Mouse (Mus musculus): Measurements from ENCODE around the gene Lmod2. TPM values are rescaled to one million over a fixed set of nuclear protein-coding genes. Genes with fewer than 3 reads are reported as not detected.

The Lmod2 gene
- total RNA-seq (2021) = 100 to 1,000 TPM; 861 to 872 TPM
- long read RNA-seq, experiment 1, transcript Lmod2-201 (3 exons, 1,976 nt) = major isoform, 106 of 134 reads
- long read RNA-seq, experiment 1, partial matches to known transcripts = 26 of 134 reads
- long read RNA-seq, experiment 1, other reads (novel, unspliced or antisense) = 2 of 134 reads
- long read RNA-seq, experiment 2, transcript Lmod2-201 (3 exons, 1,976 nt) = major isoform, 52 of 75 reads
- long read RNA-seq, experiment 2, partial matches to known transcripts = 23 of 75 reads
- long read RNA-seq, experiment 2, other reads (novel, unspliced or antisense) = 0 of 75 reads

- peak; percentile 86 to 88 for DNase-seq
These were observed at the start of gene Lmod2 for GRCm38 (mm10) chr6:24597500-24597899. Lmod2 (plus strand) TSS chr6:24597762.

DNA sequence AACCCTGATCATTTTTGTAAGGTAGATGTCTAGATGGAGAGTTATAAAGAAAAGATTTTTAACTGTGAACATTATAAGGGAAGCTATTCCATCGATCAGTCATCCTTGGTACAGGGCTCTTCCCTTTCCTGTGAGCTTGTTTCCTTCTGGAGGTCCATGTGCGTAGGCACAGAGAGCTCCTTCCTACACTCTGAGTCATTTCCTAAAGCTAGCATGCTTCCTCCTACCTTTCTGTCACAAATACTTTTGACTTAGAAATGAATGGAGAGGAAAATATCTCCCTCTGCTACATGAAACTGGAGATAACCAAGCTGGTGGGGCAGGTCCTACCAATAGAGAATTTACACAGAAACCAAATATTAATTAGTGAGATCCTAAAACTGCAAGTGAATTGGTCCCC lies 47.8 kb upstream of the Lmod2 start:
- DNase-seq = no peak

- no peak for DNase-seq
These were observed 45.5 kb upstream of the Lmod2 start for GRCm38 (mm10) chr6:24552046-24552445.

- peak; percentile 58 to 66 for DNase-seq
These were observed 43.0 kb upstream of the Lmod2 start for GRCm38 (mm10) chr6:24554427-24555086.

- DNase-seq = no peak
These were observed 42.1 kb upstream of the Lmod2 start for GRCm38 (mm10) chr6:24555488-24555887.

DNA sequence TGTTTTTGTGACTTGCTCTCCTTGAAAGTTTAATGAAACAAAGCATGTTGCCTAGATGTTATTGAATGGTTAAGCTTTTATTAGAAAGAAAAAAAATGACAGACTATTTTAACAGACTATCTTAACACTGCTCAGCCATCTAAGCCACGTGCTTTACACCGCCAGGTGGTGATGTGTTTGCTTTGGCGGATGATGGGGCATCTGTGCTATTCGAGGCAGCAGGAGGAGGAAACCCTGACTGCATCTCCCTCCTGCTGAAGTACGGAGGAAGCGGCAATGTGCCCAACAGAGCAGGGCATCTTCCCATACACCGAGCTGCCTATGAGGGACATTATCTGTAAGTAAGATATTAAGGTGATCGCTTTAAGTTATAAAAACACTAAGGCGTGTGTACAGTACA lies 33.5 kb upstream of the Lmod2 start:
- peak in 1 of 2 experiments; percentile 35 for DNase-seq

- no peak for DNase-seq
These were observed 32.7 kb upstream of the Lmod2 start for GRCm38 (mm10) chr6:24564886-24565285.

DNA sequence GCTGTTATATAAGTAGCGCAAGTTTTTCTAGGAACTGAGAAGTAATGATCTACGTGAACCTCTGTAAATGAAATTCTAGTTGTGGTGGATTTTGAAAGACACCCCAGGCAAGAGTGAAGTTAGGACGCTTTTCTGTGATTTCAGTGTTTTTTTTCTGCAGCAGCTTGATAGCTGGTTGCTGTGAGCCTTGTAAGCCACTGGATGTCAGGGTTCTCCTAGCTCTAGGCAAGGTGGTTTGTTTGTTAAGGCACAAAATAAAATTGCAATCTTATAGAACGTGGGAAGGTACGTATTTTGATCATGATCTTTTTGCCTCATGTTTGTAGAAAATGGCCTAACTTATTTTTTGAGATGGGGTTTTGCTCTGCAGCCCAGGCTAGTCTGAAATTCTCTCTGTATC lies 28.6 kb upstream of the Lmod2 start:
- no peak for DNase-seq

GRCm38 (mm10) chr6:24569711-24570110 lies 27.9 kb upstream of the Lmod2 start:
- peak in 1 of 2 experiments; percentile 28 for DNase-seq

DNA sequence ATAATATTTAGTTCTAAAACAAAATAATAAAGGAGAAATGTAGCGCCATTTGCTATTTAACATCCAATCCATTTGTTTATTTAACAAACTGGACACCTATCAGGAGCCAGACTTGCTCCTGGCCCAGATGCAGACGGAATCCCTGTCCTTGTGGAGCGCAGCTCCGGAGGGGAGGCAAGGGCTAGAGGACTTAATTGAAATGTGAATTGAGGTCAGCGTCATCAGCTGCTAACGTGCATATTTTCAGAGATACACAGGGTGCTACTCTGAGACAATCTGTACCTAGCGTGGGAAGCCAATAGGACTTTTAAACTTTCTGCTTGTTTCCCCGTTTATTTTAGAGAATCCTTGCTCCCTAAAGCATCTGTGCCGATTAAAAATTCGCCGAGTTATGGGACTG lies 27.3 kb upstream of the Lmod2 start:
- peak; percentile 57 to 60 for DNase-seq

GRCm38 (mm10) chr6:24571126-24571525 lies 26.4 kb upstream of the Lmod2 start:
- peak; percentile 65 to 76 for DNase-seq

DNA sequence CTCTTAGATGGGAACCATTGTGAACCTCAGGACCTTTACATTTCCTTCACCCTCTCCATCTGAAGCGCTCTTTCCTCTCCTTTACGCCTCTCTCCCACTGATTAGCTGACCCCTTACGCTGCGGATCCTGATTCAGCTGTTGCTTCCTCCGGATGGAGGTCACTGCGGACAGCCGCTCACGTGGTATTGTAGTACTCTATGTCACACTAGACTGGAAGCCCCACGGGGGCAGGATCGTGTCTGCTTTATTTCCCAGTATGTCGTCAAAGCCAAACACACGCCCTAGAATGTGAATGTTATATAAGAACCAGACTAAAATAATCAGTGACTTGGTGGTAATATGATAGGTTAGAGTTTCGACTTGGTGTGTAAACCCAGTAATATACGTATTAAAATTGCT lies 25.1 kb upstream of the Lmod2 start:
- DNase-seq = peak in 1 of 2 experiments; percentile 35

GRCm38 (mm10) chr6:24573319-24573718 lies 24.2 kb upstream of the Lmod2 start:
- DNase-seq = peak; percentile 50 to 82

GRCm38 (mm10) chr6:24583456-24583855 lies 14.1 kb upstream of the Lmod2 start:
- DNase-seq = peak; percentile 62 to 85

GRCm38 (mm10) chr6:24585431-24586310 lies 11.9 kb upstream of the Lmod2 start:
- peak; percentile 23 to 66 for DNase-seq

DNA sequence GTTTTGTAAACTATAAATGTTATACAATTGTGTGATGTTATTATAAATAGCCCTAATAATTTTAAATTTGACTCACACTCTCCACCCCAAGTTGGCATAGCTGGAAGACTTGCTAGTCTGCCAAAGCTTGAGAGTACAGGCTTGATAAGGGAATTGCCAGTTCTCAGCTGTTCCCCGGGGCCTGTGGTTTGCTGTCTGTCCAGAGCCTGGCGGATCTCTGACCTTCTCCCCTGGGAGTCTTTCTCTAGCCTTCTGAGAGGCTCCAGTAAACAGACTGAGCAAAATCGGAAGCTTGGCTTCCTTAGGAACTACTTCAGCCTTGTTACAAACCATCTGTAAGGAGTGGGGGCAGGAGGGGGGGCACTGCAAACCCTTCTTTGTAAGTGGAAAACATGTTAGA lies 10.7 kb upstream of the Lmod2 start:
- peak; percentile 87 to 94 for DNase-seq

DNA sequence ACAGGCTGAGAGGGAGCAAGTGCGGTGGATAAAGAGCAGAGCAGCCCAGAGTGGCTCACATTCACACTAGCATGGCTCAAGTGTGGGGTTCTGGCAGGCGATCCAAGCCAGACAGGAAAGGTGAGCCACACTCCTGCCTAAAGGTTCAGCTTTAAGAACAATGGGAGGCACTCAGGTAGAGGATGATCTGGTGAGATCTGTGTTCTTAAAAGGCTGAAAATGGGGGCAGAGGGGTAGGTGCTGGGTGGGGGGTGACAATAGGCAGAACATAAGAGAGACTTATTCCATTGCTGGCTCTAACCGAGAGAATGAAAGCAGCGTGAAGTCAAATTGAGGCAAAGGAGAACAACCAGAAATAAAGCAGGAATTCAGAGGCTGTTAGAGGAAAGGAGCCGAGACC lies 7.3 kb upstream of the Lmod2 start:
- no peak for DNase-seq

DNA sequence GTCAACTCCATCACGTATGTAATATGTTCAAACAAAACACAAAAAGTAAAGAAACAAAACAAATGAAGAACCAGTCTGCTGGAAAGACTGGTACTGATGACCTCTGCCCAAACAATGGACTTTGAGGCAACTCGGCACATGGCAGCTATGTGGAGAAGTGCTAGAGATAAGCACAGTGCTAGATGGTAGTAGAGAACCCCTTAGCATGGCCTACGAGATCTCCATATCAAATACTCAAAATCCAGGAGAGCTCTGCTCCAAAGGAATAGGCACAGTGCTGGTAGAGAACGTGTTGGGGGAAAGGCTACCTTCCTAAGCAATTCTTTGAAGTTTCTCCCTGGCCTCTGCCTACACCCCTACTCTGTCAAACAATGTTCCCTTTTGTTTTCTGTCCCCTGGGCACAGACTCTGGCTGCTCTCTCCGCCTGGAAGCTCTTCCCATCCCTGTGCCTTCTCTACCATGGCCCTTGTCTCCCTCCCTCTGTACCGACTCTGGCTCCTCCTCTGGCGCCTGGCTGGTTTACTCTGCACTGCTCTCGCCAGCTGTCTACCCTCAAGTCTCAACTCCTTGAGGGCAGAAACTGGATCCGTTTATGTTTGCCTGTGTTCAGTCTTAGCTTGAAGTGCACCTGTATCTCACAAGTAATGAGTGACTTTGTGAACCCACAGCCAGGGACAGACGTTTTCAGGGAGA lies 5.9 kb upstream of the Lmod2 start:
- DNase-seq = no peak

DNA sequence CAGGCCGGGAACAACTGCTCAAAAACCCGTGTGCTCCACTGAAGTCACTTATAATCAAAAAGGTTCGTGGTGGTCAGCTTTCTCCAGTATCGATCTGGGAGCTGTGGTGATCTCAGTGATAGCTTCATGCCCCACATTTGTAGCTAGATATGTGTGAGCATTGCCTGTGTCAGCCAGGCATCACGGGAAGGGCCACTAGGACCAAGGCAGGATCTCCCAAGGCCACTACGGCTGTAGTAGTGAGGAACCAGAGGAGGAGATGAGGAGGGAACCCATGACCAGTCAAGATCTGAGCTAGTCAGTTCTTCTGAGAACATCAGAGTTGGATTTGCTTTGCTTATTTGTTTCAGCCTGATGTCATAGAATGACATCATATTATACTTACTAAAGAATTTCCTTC lies 1.6 kb downstream of the Lmod2 start:
- DNase-seq = no peak

DNA sequence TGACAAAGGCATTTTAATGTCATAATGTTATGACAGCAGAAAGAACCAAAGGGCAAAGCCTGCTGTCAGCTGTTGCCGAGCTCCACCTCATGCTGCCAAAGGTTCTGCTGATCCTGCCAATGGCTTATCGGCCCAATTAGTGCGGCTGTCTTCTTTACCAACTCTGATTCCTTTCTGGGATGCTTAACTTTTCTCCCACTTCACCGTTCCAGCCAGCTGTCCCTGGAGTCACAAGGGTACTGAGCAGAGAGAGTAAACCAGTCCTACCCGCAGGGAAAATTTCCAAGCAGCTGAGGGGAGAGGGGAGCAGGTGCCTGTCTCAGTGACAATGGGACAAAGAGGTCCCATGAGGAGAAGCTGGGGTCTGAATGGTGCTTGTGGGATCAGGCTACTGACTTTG lies 2.1 kb downstream of the Lmod2 start:
- DNase-seq = no peak

DNA sequence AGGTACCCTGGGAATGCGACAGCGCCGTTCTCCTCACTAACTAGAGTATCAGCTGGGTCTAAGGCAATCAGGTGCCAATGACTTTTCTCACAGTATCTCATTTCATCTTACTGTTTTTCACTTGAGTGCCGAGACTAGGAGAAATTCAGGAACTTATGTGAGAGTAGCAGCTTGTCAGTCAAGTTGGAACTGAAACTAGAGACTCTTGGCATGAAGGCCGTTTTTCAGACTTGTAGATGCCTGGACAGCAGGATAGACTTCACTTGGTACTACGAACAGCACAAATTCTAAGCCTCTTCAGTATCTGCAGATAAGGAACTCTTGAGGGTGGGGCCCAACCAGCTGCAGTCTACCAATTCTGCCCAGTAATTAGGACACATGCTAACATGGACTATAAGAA lies 2.6 kb downstream of the Lmod2 start:
- no peak for DNase-seq

DNA sequence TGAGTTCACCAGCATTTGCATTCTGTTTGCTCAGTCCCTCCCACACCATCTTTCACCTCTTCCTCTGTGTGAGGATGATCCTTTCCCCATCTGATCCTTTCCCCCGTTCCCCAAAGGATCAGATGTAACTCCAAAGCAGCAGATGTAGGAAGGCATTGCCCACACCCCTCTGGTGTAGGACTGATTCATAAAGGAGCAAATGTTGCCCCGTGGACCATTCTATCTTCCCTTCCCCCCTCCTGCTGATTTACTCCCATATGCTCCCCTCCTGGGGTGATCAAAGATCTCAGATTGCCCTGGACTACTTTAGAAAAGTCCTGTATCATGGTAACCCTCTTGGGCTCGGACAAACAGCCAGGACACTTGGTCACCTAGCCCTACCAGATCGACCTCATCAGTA lies 3.2 kb downstream of the Lmod2 start:
- DNase-seq = no peak

All from heart, adult 18-20 months (tissue).